Mouse (Mus musculus) lung, postnatal 0 days (tissue): Measurements from ENCODE around the gene Raver1. TPM values are rescaled to one million over a fixed set of nuclear protein-coding genes. Genes with fewer than 3 reads are reported as not detected.

Source experiments
- ATAC-seq: fragments of 200-750 bp; cut with Nextera tagmentation; 2 replicates; pipeline ENCODE4 v1.8.0; 2017; ENCODE audit warnings: moderate library complexity
- DNase-seq: peaks from one replicate; pipeline ENCODE4 v3.0.0-alpha.2; 2016; ENCODE audit warnings: low spot score
- H3K27ac ChIP-seq: fragments of 300-500 bp; sonication (generic); 2 replicates; pipeline ENCODE4 v1.5.1; 2014; ENCODE audit warnings: antibody characterized with exemption, mild to moderate bottlenecking, low read length, mixed read lengths
- H3K27me3 ChIP-seq: fragments of 300-500 bp; sonication (generic); replicated peaks from 2 replicates; pipeline ENCODE4 v1.6.1; 2014; ENCODE audit warnings: low read length, mixed read lengths; ENCODE audit not compliant: insufficient read depth
- H3K36me3 ChIP-seq: fragments of 300-500 bp; sonication (generic); 2 replicates; pipeline ENCODE4 v1.6.1; 2014; ENCODE audit warnings: low read length, mixed read lengths; ENCODE audit not compliant: insufficient read depth
- H3K4me1 ChIP-seq: fragments of 300-500 bp; sonication (generic); 2 replicates; pipeline ENCODE4 v1.6.1; 2014; ENCODE audit warnings: antibody characterized with exemption, low read depth, low read length, mixed read lengths; ENCODE audit not compliant: insufficient read depth
- H3K4me2 ChIP-seq: fragments of 300-500 bp; sonication (generic); replicated peaks from 2 replicates; pipeline ENCODE4 v1.6.1; 2014; ENCODE audit warnings: low read depth, mild to moderate bottlenecking, low read length, moderate library complexity, mixed read lengths
- H3K4me3 ChIP-seq: fragments of 300-500 bp; sonication (generic); 2 replicates; pipeline ENCODE4 v1.5.1; 2014; ENCODE audit warnings: low read depth, low read length
- H3K9ac ChIP-seq: fragments of 300-500 bp; sonication (generic); replicated peaks from 2 replicates; pipeline ENCODE4 v1.6.1; 2014; ENCODE audit warnings: low read depth, mild to moderate bottlenecking
- H3K9me3 ChIP-seq: fragments of 300-500 bp; sonication (generic); 2 replicates; pipeline ENCODE4 v1.6.1; 2016; ENCODE audit warnings: low read length, mixed read lengths
- CTCF ChIP-seq: IDR thresholded peaks from 2 replicates; pipeline ENCODE4 v1.5.1; 2016; ENCODE audit warnings: antibody characterized with exemption, mild to moderate bottlenecking
- EP300 ChIP-seq: IDR thresholded peaks from 2 replicates; pipeline ENCODE4 v1.6.1; 2016; ENCODE audit warnings: antibody characterized with exemption, mild to moderate bottlenecking, control low read depth
- WGBS: fragments of 180-500 bp; shearing (Covaris S2); extraction: QIAGEN DNeasy Blood & Tissue Kit; methylation state at CpG from one replicate; pipeline ENCODE4 v1.1.7; 2014; 5-methylcytosine and 5-hydroxymethylcytosine counted together
- microRNA counts: library from miRNA; unstranded; fragments of <30 nt; microRNA quantifications from one replicate; lab custom pipeline; 2015
- microRNA-seq: library from miRNA; unstranded; fragments of <30 nt; microRNA quantifications from one replicate; pipeline ENCODE4, GENCODE M21; 2016
- polyA plus RNA-seq: library from polyadenylated mRNA; unstranded; fragments of >200 nt; fragmentation: Nextera tagmentation; extraction: Ambion mirVana; gene quantifications from 2 replicates; pipeline ENCODE4 v1.2.1, GENCODE M21; 2015

Raver1 gene
- polyA plus RNA-seq, 1 experiment from 2014 or later, result 16.8 TPM

- no peak overlapping the region for H3K9ac ChIP-seq
- TF ChIP-seq CTCF (no peak), EP300 (no peak)
- no peak for DNase-seq
- peaks cover 11% of the 10 kb centered on the region; the same call in 1 of the 2 replicates for H3K27me3 ChIP-seq
- no peak overlapping the region for H3K27ac ChIP-seq
- H3K4me3 ChIP-seq, result no peak overlapping the region
- no peak overlapping the region for H3K4me2 ChIP-seq
- ATAC-seq, result no peak
- H3K4me1 ChIP-seq, result peaks cover 8% of the 10 kb centered on the region; the same call in 1 of the 2 replicates
- WGBS, result 62% methylated on average over 6 of the region's 6 CpGs
- 0 out of 2 replicates have a peak, but pooled peaks cover 5% of the 10 kb centered on the region for H3K36me3 ChIP-seq
- H3K9me3 ChIP-seq, result no peaks in the 10 kb centered on the region
These were observed 63.2 kb downstream of the Raver1 start for GRCm38 (mm10) chr9:21028560-21029110.

GRCm38 (mm10) chr9:21027774-21028290, 64.0 kb downstream of the Raver1 start:
- no peak for TF ChIP-seq CTCF
- no peak for TF ChIP-seq EP300
- 60% methylated on average over 8 of the region's 8 CpGs for WGBS
- no peaks in the 10 kb centered on the region for H3K9me3 ChIP-seq
- H3K9ac ChIP-seq, result no peak overlapping the region
- ATAC-seq (no peak), DNase-seq (no peak)
- H3K36me3 ChIP-seq, result 0 out of 2 replicates have a peak, but pooled peaks cover 5% of the 10 kb centered on the region
- H3K27ac ChIP-seq, result no peak overlapping the region
- H3K4me1 ChIP-seq, result 0 out of 2 replicates have a peak, but pooled peaks cover 6% of the 10 kb centered on the region
- H3K4me3 ChIP-seq, result peak overlapping the region; percentile 38; the same call in 1 of the 2 replicates
- peak overlapping the region; percentile 55 for H3K4me2 ChIP-seq
- H3K27me3 ChIP-seq, result peaks cover 5% of the 10 kb centered on the region; the same call in 1 of the 2 replicates

- Histone ChIP-seq H3K4me3 (peak overlapping the region; percentile 38), H3K9ac (peak overlapping the region; percentile 69), H3K4me2 (peak overlapping the region; percentile 55), H3K9me3 (no peaks in the 10 kb centered on the region), H3K27me3 (peaks cover 2% of the 10 kb centered on the region; the same call in 1 of the 2 replicates), H3K27ac (peak overlapping the region; percentile 97), H3K36me3 (0 out of 2 replicates have a peak, but pooled peaks cover 5% of the 10 kb centered on the region), H3K4me1 (0 out of 2 replicates have a peak, but pooled peaks cover 4% of the 10 kb centered on the region)
- TF ChIP-seq EP300 (no peak), CTCF (no peak)
- DNase-seq, result no peak
- WGBS, result 36% methylated on average over 12 of the region's 12 CpGs
- no peak for ATAC-seq
These were observed 65.0 kb downstream of the Raver1 start for GRCm38 (mm10) chr9:21026849-21027248.

GRCm38 (mm10) chr9:21025258-21025810, 66.5 kb downstream of the Raver1 start:
- H3K4me2 ChIP-seq, result peak overlapping the region; percentile 55
- H3K27ac ChIP-seq, result peak overlapping the region; percentile 97
- 50% methylated on average over 19 of the region's 19 CpGs for WGBS
- TF ChIP-seq EP300 (peak; percentile 99), CTCF (no peak)
- 0 out of 2 replicates have a peak, but pooled peaks cover 7% of the 10 kb centered on the region for H3K4me1 ChIP-seq
- ATAC-seq (peak; percentile 84), DNase-seq (peak; percentile 95)
- 0 out of 2 replicates have a peak, but pooled peaks cover 9% of the 10 kb centered on the region for H3K36me3 ChIP-seq
- H3K9ac ChIP-seq, result peak overlapping the region; percentile 69
- no peaks in the 10 kb centered on the region for H3K9me3 ChIP-seq
- 0 out of 2 replicates have a peak, but pooled peaks cover 2% of the 10 kb centered on the region for H3K27me3 ChIP-seq
- peak overlapping the region; percentile 38 for H3K4me3 ChIP-seq

MicroRNA genes within 50 kb of the gene (microRNA counts, 519-probe panel; counts per million panel counts)
- microRNA mmu-miR-1900 (lab: Ali Mortazavi, UCI), result not detected

Small RNA genes within 50 kb of the gene (microRNA-seq; reads per million reads assigned to microRNA genes)
- gene Mir1900, result not detected
- gene Mir7082, result not detected

Other genes with a start within 250 kb of the Raver1 start
- gene A230050P20Rik, start 223.4 kb downstream of the Raver1 start, polyA plus RNA-seq, result 9.3 and 12.3 TPM in 2 replicates
- 3.2 and 3.3 TPM in 2 replicates for gene Angptl6, start 212.3 kb downstream of the Raver1 start, polyA plus RNA-seq
- 20.9 and 22.1 TPM in 2 replicates for gene Ppan, start 203.8 kb downstream of the Raver1 start, polyA plus RNA-seq
- gene Eif3g, start 193.4 kb downstream of the Raver1 start, polyA plus RNA-seq, result 174 and 177 TPM in 2 replicates
- gene Dnmt1, start 132.1 kb downstream of the Raver1 start, polyA plus RNA-seq, result 14.5 and 15.5 TPM in 2 replicates
- 60.8 and 62.3 TPM in 2 replicates for gene S1pr2, start 115.2 kb downstream of the Raver1 start, polyA plus RNA-seq
- 112 and 125 TPM in 2 replicates for gene Mrpl4, start 89.3 kb downstream of the Raver1 start, polyA plus RNA-seq
- gene Icam1, start 76.0 kb downstream of the Raver1 start, polyA plus RNA-seq, result 236 and 352 TPM in 2 replicates
- 3.3 and 3.8 TPM in 2 replicates for gene Icam4, start 62.6 kb downstream of the Raver1 start, polyA plus RNA-seq
- gene Icam5, start 59.9 kb downstream of the Raver1 start, polyA plus RNA-seq, result 0.18 and 0.27 TPM in 2 replicates
- gene Zglp1, start 24.9 kb downstream of the Raver1 start, polyA plus RNA-seq, result 0.51 TPM in 1 of 2 replicates, not detected in the other
- 0.11 TPM in 1 of 2 replicates, not detected in the other for gene Gm49373, start 18.9 kb downstream of the Raver1 start, polyA plus RNA-seq
- 36.7 and 40.9 TPM in 2 replicates for gene Fdx1l, start 18.4 kb downstream of the Raver1 start, polyA plus RNA-seq
- 0.60 and 0.69 TPM in 2 replicates for gene Gm38431, start within 50 bp of the Raver1 start, polyA plus RNA-seq
- gene Tyk2, start 39.2 kb upstream of the Raver1 start, polyA plus RNA-seq, result 10.9 and 12.5 TPM in 2 replicates
- 165 and 171 TPM in 2 replicates for gene Cdc37, start 58.0 kb upstream of the Raver1 start, polyA plus RNA-seq
- 3.9 and 4.7 TPM in 2 replicates for gene Pde4a, start 73.7 kb upstream of the Raver1 start, polyA plus RNA-seq
- 44.7 and 45.9 TPM in 2 replicates for gene Keap1, start 147.4 kb upstream of the Raver1 start, polyA plus RNA-seq
- gene S1pr5, start 156.4 kb upstream of the Raver1 start, polyA plus RNA-seq, result 0.12 and 0.13 TPM in 2 replicates
- gene Atg4d, start 173.3 kb upstream of the Raver1 start, polyA plus RNA-seq, result 36.4 and 40.0 TPM in 2 replicates
- gene Kri1, start 196.0 kb upstream of the Raver1 start, polyA plus RNA-seq, result 8.9 and 11.9 TPM in 2 replicates
- gene Cdkn2d, start 199.4 kb upstream of the Raver1 start, polyA plus RNA-seq, result 33.9 and 34.9 TPM in 2 replicates
- gene Ap1m2, start 220.3 kb upstream of the Raver1 start, polyA plus RNA-seq, result 35.9 and 36.4 TPM in 2 replicates
- 155 and 165 TPM in 2 replicates for gene Slc44a2, start 228.7 kb upstream of the Raver1 start, polyA plus RNA-seq